Mouse (Mus musculus): ENCODE results near the gene Ddi2. TPM values are rescaled to one million over a fixed set of nuclear protein-coding genes. Genes with fewer than 3 reads are reported as not detected.

Gene Ddi2
- polyA plus RNA-seq, 1 experiment from 2014 or later: 21.7 TPM

DNA sequence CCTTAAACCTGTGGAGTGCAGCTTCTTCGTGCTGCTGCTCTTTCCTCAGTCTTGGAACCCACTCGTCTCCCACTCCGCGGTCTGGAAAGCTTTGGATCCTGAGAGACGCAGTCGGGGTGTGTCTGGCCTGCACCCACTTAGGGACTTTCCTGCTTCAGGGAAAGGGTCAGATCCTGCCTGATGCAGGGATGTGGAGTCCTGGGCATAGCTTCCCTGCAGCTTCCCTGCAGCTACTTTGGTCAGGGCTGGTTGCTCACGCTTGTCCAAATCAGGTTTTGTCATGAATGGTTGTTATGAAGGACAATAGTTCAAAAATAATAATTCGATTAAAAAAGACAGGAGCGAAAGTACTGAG is 12.0 kb upstream of the Ddi2 start:
- Histone ChIP-seq H3K9ac (replicated peaks) (no peak overlapping the region), H3K4me3 (ENCODE audit: low read depth, low read length) (no peak overlapping the region), H3K4me2 (ENCODE audit: low read depth, low read length) (peak overlapping the region; percentile 67), H3K4me1 (ENCODE audit: insufficient read depth) (peaks cover 19% of the 10 kb centered on the region), H3K9me3 (ENCODE audit: low read length) (no peaks in the 10 kb centered on the region), H3K36me3 (replicated peaks; ENCODE audit: insufficient read depth, low read length) (no peaks in the 10 kb centered on the region), H3K27ac (ENCODE audit: low read depth) (no peak overlapping the region), H3K27me3 (ENCODE audit: insufficient read depth, low read length) (no peaks in the 10 kb centered on the region)
- ATAC-seq (no peak), DNase-seq (no peak)
- WGBS (ENCODE audit: insufficient replicate concordance): 32% methylated on average over 9 of the region's 9 CpGs
- no peak for TF ChIP-seq CTCF (IDR thresholded peaks at IDR 0.05; ENCODE audit: low read depth)

DNA sequence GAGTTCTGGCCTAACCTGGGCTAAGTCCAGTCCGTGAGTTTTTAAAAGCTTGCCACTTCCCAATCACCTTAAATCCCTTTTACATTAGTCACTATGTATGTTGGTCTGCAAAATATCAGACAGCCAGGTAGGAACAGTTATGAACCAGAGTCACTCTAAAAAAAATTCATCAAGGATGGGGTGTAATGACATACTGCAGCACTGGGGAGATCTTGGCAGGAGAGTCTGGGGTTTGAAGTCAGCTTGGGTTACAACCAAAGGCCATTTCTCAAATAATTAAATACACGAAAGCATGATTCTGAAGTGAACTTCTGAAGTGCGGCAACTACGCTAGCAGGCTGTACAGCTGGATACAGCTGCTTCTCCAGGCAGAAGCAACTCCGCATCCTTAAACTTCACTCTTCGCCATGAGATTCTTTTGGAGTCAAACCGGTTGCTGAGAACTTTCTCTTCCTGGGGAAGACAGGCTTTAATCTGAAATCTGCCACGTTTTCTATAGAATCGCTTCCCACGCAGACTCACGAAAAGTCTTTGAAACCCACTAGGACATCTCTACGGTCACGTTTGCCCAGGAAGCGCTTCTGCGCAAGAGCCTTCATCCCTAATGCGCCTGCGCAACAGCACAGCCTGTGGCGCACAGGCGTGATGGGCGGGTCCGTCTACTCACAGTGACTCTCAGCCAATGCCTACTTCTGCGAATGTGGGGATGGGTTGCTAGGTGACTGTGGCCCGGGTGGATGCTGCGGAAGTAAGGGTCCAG is 11.4 kb upstream of the Ddi2 start:
- peak; percentile 81 for ATAC-seq

DNA sequence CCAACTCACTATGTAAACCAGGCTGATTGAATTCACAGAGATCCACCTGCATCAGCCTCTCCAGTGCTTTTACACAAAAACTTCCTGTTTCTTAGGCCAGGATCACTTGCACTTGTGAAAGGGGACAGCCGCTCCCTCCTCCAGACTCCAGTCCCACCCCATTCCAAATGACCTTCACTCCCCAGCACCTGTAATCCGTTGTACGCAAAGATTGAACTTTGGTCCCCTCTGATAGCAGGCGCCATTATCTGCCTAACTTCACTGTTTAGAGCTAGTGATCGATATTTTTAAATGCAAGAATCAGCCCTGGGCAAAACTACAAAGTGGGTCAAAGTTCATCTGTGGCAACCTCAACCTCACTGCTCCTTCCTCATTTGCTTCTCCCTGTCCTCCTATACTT is 8.5 kb upstream of the Ddi2 start:
- Histone ChIP-seq H3K9me3 (ENCODE audit: low read length) (no peaks in the 10 kb centered on the region), H3K4me3 (ENCODE audit: low read depth, low read length) (no peak overlapping the region), H3K4me2 (ENCODE audit: low read depth, low read length) (no peak overlapping the region), H3K27me3 (ENCODE audit: insufficient read depth, low read length) (no peaks in the 10 kb centered on the region), H3K9ac (replicated peaks) (no peak overlapping the region), H3K27ac (ENCODE audit: low read depth) (peak overlapping the region; percentile 92), H3K36me3 (replicated peaks; ENCODE audit: insufficient read depth, low read length) (no peaks in the 10 kb centered on the region), H3K4me1 (ENCODE audit: insufficient read depth) (peaks cover 32% of the 10 kb centered on the region)
- 50% methylated on average over 5 of the region's 5 CpGs for WGBS (ENCODE audit: insufficient replicate concordance)
- peak; percentile 80 for ATAC-seq
- peak; percentile 88 for TF ChIP-seq EP300 (IDR thresholded peaks at IDR 0.05; ENCODE audit: low read depth)
- TF ChIP-seq CTCF (IDR thresholded peaks at IDR 0.05; ENCODE audit: low read depth): no peak
- DNase-seq: peak; percentile 44

More for the DNA sequence above, 11.4 kb upstream of the Ddi2 start:
- Histone ChIP-seq H3K36me3 (replicated peaks; ENCODE audit: insufficient read depth, low read length) (no peaks in the 10 kb centered on the region), H3K9ac (replicated peaks) (no peak overlapping the region), H3K27me3 (ENCODE audit: insufficient read depth, low read length) (no peaks in the 10 kb centered on the region), H3K4me1 (ENCODE audit: insufficient read depth) (peaks cover 21% of the 10 kb centered on the region), H3K4me3 (ENCODE audit: low read depth, low read length) (peak overlapping the region; percentile 31), H3K4me2 (ENCODE audit: low read depth, low read length) (peak overlapping the region; percentile 67), H3K9me3 (ENCODE audit: low read length) (no peaks in the 10 kb centered on the region), H3K27ac (ENCODE audit: low read depth) (peak overlapping the region; percentile 25)
- WGBS (ENCODE audit: insufficient replicate concordance): 10% methylated on average over 24 of the region's 24 CpGs
- DNase-seq: peak; percentile 90
- TF ChIP-seq EP300 (IDR thresholded peaks at IDR 0.05; ENCODE audit: low read depth): no peak
- TF ChIP-seq CTCF (IDR thresholded peaks at IDR 0.05; ENCODE audit: low read depth): no peak

DNA sequence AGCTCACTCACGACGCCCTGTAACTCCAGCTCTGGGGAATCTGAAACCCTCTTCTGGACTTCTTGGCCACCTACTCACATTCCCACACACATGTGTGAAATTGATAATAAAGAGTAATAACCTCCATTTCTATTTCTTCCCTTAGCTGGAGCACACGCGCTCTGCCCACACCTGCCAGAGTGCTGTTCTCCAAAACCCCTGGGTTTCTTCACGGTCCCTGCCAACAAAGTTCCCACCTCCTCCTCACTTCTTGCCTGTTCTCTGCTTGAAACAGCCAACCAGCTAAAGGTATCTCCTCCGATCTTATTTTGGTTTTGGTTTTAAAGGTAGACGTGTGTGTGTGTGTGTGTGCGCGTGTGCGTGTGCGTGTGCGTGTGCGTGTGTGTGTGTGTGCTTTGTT is 7.2 kb upstream of the Ddi2 start:
- Histone ChIP-seq H3K4me2 (ENCODE audit: low read depth, low read length) (no peak overlapping the region), H3K4me1 (ENCODE audit: insufficient read depth) (peaks cover 35% of the 10 kb centered on the region), H3K36me3 (replicated peaks; ENCODE audit: insufficient read depth, low read length) (no peaks in the 10 kb centered on the region), H3K9ac (replicated peaks) (no peak overlapping the region), H3K27me3 (ENCODE audit: insufficient read depth, low read length) (no peaks in the 10 kb centered on the region), H3K27ac (ENCODE audit: low read depth) (peak overlapping the region; percentile 92), H3K9me3 (ENCODE audit: low read length) (no peaks in the 10 kb centered on the region), H3K4me3 (ENCODE audit: low read depth, low read length) (no peak overlapping the region)
- DNase-seq: no peak
- WGBS (ENCODE audit: insufficient replicate concordance): 83% methylated on average over 13 of the region's 13 CpGs
- TF ChIP-seq CTCF (IDR thresholded peaks at IDR 0.05; ENCODE audit: low read depth) (no peak), EP300 (IDR thresholded peaks at IDR 0.05; ENCODE audit: low read depth) (no peak)
- ATAC-seq: no peak

DNA sequence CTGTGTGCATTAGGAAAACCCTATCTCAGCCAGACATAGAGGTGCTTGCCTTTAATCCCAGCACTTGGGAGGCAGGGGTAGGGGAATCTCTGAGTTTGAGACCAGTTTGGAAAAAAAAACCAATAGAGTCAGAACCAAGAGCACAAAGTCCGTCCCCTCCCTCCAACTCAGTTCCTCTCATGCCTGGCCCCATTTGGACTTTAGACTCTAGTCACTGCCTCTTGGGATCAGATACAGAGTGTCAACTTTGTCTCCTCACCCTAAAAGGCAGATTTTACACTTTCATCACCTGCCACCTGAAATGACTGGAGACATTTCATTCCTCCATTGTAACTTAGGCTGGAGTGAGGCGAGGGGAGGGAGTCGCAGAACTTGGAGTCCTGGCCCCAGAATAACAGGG is 6.0 kb upstream of the Ddi2 start:
- Histone ChIP-seq H3K4me3 (ENCODE audit: low read depth, low read length) (no peak overlapping the region), H3K9ac (replicated peaks) (no peak overlapping the region), H3K9me3 (ENCODE audit: low read length) (no peaks in the 10 kb centered on the region), H3K27ac (ENCODE audit: low read depth) (peak overlapping the region; percentile 92), H3K4me1 (ENCODE audit: insufficient read depth) (peaks cover 37% of the 10 kb centered on the region), H3K27me3 (ENCODE audit: insufficient read depth, low read length) (no peaks in the 10 kb centered on the region), H3K36me3 (replicated peaks; ENCODE audit: insufficient read depth, low read length) (no peaks in the 10 kb centered on the region), H3K4me2 (ENCODE audit: low read depth, low read length) (0 out of 2 replicates have a peak overlapping the region, but pooled peaks have one; percentile 1)
- peak; percentile 68 for ATAC-seq
- TF ChIP-seq EP300 (IDR thresholded peaks at IDR 0.05; ENCODE audit: low read depth) (peak; percentile 57; the same call in 1 of the 2 replicates), CTCF (IDR thresholded peaks at IDR 0.05; ENCODE audit: low read depth) (no peak)
- 66% methylated on average over 3 of the region's 3 CpGs for WGBS (ENCODE audit: insufficient replicate concordance)
- peak; percentile 33 for DNase-seq

DNA sequence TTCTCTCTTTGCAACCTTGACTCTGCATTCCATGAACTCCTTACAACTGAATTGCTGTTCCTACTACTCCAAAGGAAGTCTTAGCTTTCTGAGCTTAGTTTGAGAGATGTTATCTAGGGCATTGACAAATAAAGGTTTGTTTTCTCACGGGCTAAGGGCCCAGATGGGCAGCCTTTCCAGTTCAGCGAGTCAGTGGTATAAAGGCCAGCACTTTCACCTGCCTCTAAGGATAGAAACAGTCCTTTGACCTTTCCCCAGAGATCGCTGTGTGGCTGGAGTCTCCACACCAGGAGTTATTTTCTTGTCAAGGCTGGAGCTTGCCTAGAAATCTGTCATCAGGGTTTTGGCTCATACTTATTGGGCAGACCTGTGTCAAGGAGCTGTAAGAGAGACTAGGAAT is 2.5 kb upstream of the Ddi2 start:
- Histone ChIP-seq H3K36me3 (replicated peaks; ENCODE audit: insufficient read depth, low read length) (no peaks in the 10 kb centered on the region), H3K27me3 (ENCODE audit: insufficient read depth, low read length) (no peaks in the 10 kb centered on the region), H3K4me2 (ENCODE audit: low read depth, low read length) (no peak overlapping the region), H3K4me1 (ENCODE audit: insufficient read depth) (peaks cover 42% of the 10 kb centered on the region), H3K27ac (ENCODE audit: low read depth) (peak overlapping the region; percentile 58), H3K9ac (replicated peaks) (no peak overlapping the region), H3K4me3 (ENCODE audit: low read depth, low read length) (no peak overlapping the region), H3K9me3 (ENCODE audit: low read length) (no peaks in the 10 kb centered on the region)
- 48% methylated on average over 3 of the region's 3 CpGs for WGBS (ENCODE audit: insufficient replicate concordance)
- TF ChIP-seq CTCF (IDR thresholded peaks at IDR 0.05; ENCODE audit: low read depth) (no peak), EP300 (IDR thresholded peaks at IDR 0.05; ENCODE audit: low read depth) (0 out of 2 replicates have a peak, but pooled peaks have one; percentile 13)
- DNase-seq (no peak), ATAC-seq (no peak)

Measured in liver, postnatal 0 days (tissue).